Mouse (Mus musculus): ENCODE measurements around the gene Gm2244.
"Not testable (repeated sequence)": the region's sequence is repeated elsewhere in the genome, so short reads cannot be mapped to it uniquely, and the experiment has no call there.

Gene Gm2244

GRCm38 (mm10) chr14:19549863-19550262, at the start of gene Gm2244:
Gm2244 (minus strand) TSS chr14:19549963.
- TF ChIP-seq GATA4 (IDR thresholded peaks at IDR 0.05; ENCODE audit: insufficient replicate concordance, low read length), result not testable (repeated sequence)

GRCm38 (mm10) chr14:19584804-19585667, 35.3 kb upstream of the Gm2244 start, which contains the start of gene Gm2237:
Gm2237 (minus strand) TSS chr14:19585135.
- TF ChIP-seq GATA4 (IDR thresholded peaks at IDR 0.05; ENCODE audit: insufficient replicate concordance, low read length), result not testable (repeated sequence)
